Mouse (Mus musculus) megakaryocyte, embryonic 14.5 days (primary cell): ENCODE measurements around the gene Jmjd7. TPM values are rescaled to one million over a fixed set of nuclear protein-coding genes. Genes with fewer than 3 reads are reported as not detected.

Source experiments
- H3K27me3 ChIP-seq: replicated peaks from 2 replicates; pipeline ENCODE3; 2012; ENCODE audit warnings: inconsistent platforms
- H3K36me3 ChIP-seq: replicated peaks from 2 replicates; pipeline ENCODE3; 2012; ENCODE audit warnings: low read length, inconsistent platforms, mixed read lengths
- H3K4me1 ChIP-seq: 2 replicates; pipeline ENCODE4 v1.6.1; 2012; ENCODE audit warnings: inconsistent platforms
- H3K4me3 ChIP-seq: replicated peaks from 2 replicates; pipeline ENCODE3; 2012; ENCODE audit warnings: moderate library complexity, mild to moderate bottlenecking, inconsistent platforms
- H3K9me3 ChIP-seq: 2 replicates; pipeline ENCODE4 v1.6.1; 2012; ENCODE audit warnings: inconsistent platforms
- FLI1 ChIP-seq: IDR thresholded peaks from 2 replicates; pipeline ENCODE4 v1.6.1; 2012; ENCODE audit warnings: low read length, inconsistent platforms, mixed read lengths
- GATA1 ChIP-seq: IDR thresholded peaks from 3 replicates; pipeline ENCODE4 v1.6.1; 2012; ENCODE audit warnings: mixed read lengths, low read length, inconsistent platforms, borderline replicate concordance
- polyA plus RNA-seq: library from polyadenylated mRNA; stranded (reverse); fragments of >175 nt; gene quantifications from 2 replicates; pipeline ENCODE4 v1.2.3, GENCODE M21; 2012; ENCODE audit warnings: low replicate concordance; ENCODE audit not compliant: insufficient read depth

Gene Jmjd7
- polyA plus RNA-seq, 1 experiment = 4.2 TPM

GRCm38 (mm10) chr2:119994839-119995238, 32.4 kb upstream of the Jmjd7 start:
- peaks cover 36% of the 10 kb centered on the region for H3K4me1 ChIP-seq
- H3K9me3 ChIP-seq = no peaks in the 10 kb centered on the region
- no peak overlapping the region for H3K4me3 ChIP-seq
- TF ChIP-seq FLI1 (no peak), GATA1 (no peak)
- no peaks in the 10 kb centered on the region for H3K27me3 ChIP-seq
- H3K36me3 ChIP-seq = peaks cover 8% of the 10 kb centered on the region

GRCm38 (mm10) chr2:119995391-119996281, 31.6 kb upstream of the Jmjd7 start:
- Histone ChIP-seq H3K4me1 (peaks cover 34% of the 10 kb centered on the region), H3K27me3 (no peaks in the 10 kb centered on the region), H3K4me3 (no peak overlapping the region), H3K36me3 (peaks cover 9% of the 10 kb centered on the region), H3K9me3 (no peaks in the 10 kb centered on the region)
- no peak for TF ChIP-seq GATA1
- no peak for TF ChIP-seq FLI1

- no peak overlapping the region for H3K4me3 ChIP-seq
- peaks cover 47% of the 10 kb centered on the region for H3K4me1 ChIP-seq
- H3K27me3 ChIP-seq = no peaks in the 10 kb centered on the region
- TF ChIP-seq FLI1 (no peak), GATA1 (no peak)
- H3K9me3 ChIP-seq = no peaks in the 10 kb centered on the region
- peaks cover 12% of the 10 kb centered on the region for H3K36me3 ChIP-seq
These were observed 29.9 kb upstream of the Jmjd7 start for GRCm38 (mm10) chr2:119997354-119997753.

GRCm38 (mm10) chr2:119999731-120000130, 27.6 kb upstream of the Jmjd7 start:
- H3K36me3 ChIP-seq = peaks cover 13% of the 10 kb centered on the region
- no peak overlapping the region for H3K4me3 ChIP-seq
- H3K9me3 ChIP-seq = no peaks in the 10 kb centered on the region
- H3K27me3 ChIP-seq = no peaks in the 10 kb centered on the region
- TF ChIP-seq FLI1 (no peak), GATA1 (no peak)
- peaks cover 48% of the 10 kb centered on the region for H3K4me1 ChIP-seq

- H3K36me3 ChIP-seq = peaks cover 14% of the 10 kb centered on the region
- peaks cover 42% of the 10 kb centered on the region for H3K4me1 ChIP-seq
- peak overlapping the region; percentile 40 for H3K4me3 ChIP-seq
- H3K9me3 ChIP-seq = no peaks in the 10 kb centered on the region
- no peaks in the 10 kb centered on the region for H3K27me3 ChIP-seq
- no peak for TF ChIP-seq FLI1
- TF ChIP-seq GATA1 = no peak
These were observed 26.2 kb upstream of the Jmjd7 start for GRCm38 (mm10) chr2:120000882-120001584.

GRCm38 (mm10) chr2:120001956-120002355, 25.3 kb upstream of the Jmjd7 start:
- Histone ChIP-seq H3K36me3 (peaks cover 14% of the 10 kb centered on the region), H3K4me1 (peaks cover 42% of the 10 kb centered on the region), H3K4me3 (no peak overlapping the region), H3K9me3 (no peaks in the 10 kb centered on the region), H3K27me3 (no peaks in the 10 kb centered on the region)
- TF ChIP-seq GATA1 (no peak), FLI1 (no peak)

- no peak for TF ChIP-seq FLI1
- TF ChIP-seq GATA1 = no peak
- Histone ChIP-seq H3K9me3 (no peaks in the 10 kb centered on the region), H3K36me3 (peaks cover 14% of the 10 kb centered on the region), H3K27me3 (no peaks in the 10 kb centered on the region), H3K4me3 (no peak overlapping the region), H3K4me1 (peaks cover 51% of the 10 kb centered on the region)
These were observed 23.3 kb upstream of the Jmjd7 start for GRCm38 (mm10) chr2:120003970-120004369.

- Histone ChIP-seq H3K36me3 (peaks cover 7% of the 10 kb centered on the region), H3K27me3 (no peaks in the 10 kb centered on the region), H3K9me3 (no peaks in the 10 kb centered on the region), H3K4me1 (peaks cover 38% of the 10 kb centered on the region), H3K4me3 (no peak overlapping the region)
- TF ChIP-seq GATA1 (no peak), FLI1 (no peak)
These were observed 20.6 kb upstream of the Jmjd7 start for GRCm38 (mm10) chr2:120006696-120007095.

- Histone ChIP-seq H3K27me3 (no peaks in the 10 kb centered on the region), H3K36me3 (peaks cover 10% of the 10 kb centered on the region), H3K9me3 (no peaks in the 10 kb centered on the region), H3K4me1 (peaks cover 29% of the 10 kb centered on the region), H3K4me3 (peak overlapping the region; percentile 26)
- TF ChIP-seq FLI1 = no peak
- no peak for TF ChIP-seq GATA1
These were observed 19.5 kb upstream of the Jmjd7 start for GRCm38 (mm10) chr2:120007680-120008210.

GRCm38 (mm10) chr2:120008672-120009071, 18.6 kb upstream of the Jmjd7 start:
- no peak overlapping the region for H3K4me3 ChIP-seq
- H3K4me1 ChIP-seq = peaks cover 34% of the 10 kb centered on the region
- H3K36me3 ChIP-seq = peaks cover 20% of the 10 kb centered on the region
- H3K9me3 ChIP-seq = no peaks in the 10 kb centered on the region
- peaks cover 3% of the 10 kb centered on the region for H3K27me3 ChIP-seq
- TF ChIP-seq GATA1 (no peak), FLI1 (no peak)
